Mouse (Mus musculus) ES-Bruce4 (cell line): ENCODE measurements around the gene Prkn.

ENCODE experiments used
- CTCF ChIP-seq: IDR thresholded peaks from one replicate; pipeline ENCODE4 v1.8.1; 2011; ENCODE audit warnings: low read depth, low read length
- EP300 ChIP-seq: IDR thresholded peaks from 2 replicates; pipeline ENCODE4 v1.6.1; 2011; ENCODE audit warnings: low read depth, low read length; ENCODE audit not compliant: insufficient read depth
- POLR2A ChIP-seq: IDR thresholded peaks from one replicate; pipeline ENCODE4 v1.8.1; 2011; ENCODE audit warnings: low read length; ENCODE audit not compliant: insufficient read depth

GRCm38 (mm10) chr17:12059041-12059440 lies 1218.9 kb downstream of the Prkn start:
- TF ChIP-seq CTCF (no peak), EP300 (no peak), POLR2A (no peak)
